Mouse (Mus musculus) forebrain, embryonic 16.5 days (tissue): ENCODE results near the gene Macc1. TPM values are rescaled to one million over a fixed set of nuclear protein-coding genes. Genes with fewer than 3 reads are reported as not detected.

Source experiments
- ATAC-seq: fragments of 200-750 bp; cut with Nextera tagmentation; 2 replicates; pipeline ENCODE4 v1.8.0; 2017; ENCODE audit warnings: mild to moderate bottlenecking, moderate library complexity
- H3K27ac ChIP-seq: fragments of 300-500 bp; sonication (generic); 2 replicates; pipeline ENCODE4 v1.5.1; 2014; ENCODE audit warnings: low read length, control low read depth
- H3K27me3 ChIP-seq: fragments of 300-500 bp; sonication (generic); replicated peaks from 2 replicates; pipeline ENCODE4 v1.6.1; 2014; ENCODE audit warnings: low read length; ENCODE audit not compliant: control insufficient read depth, insufficient read depth
- H3K36me3 ChIP-seq: fragments of 300-500 bp; sonication (generic); 2 replicates; pipeline ENCODE4 v1.6.1; 2014; ENCODE audit not compliant: control insufficient read depth, insufficient read depth
- H3K4me1 ChIP-seq: fragments of 300-500 bp; sonication (generic); replicated peaks from 2 replicates; pipeline ENCODE4 v1.6.1; 2014; ENCODE audit warnings: low read length; ENCODE audit not compliant: control insufficient read depth, insufficient read depth
- H3K4me2 ChIP-seq: fragments of 300-500 bp; sonication (generic); 2 replicates; pipeline ENCODE4 v1.6.1; 2014; ENCODE audit warnings: mild to moderate bottlenecking, low read length, control low read depth
- H3K4me3 ChIP-seq: fragments of 300-500 bp; sonication (generic); replicated peaks from 2 replicates; pipeline ENCODE4 v1.5.1; 2014; ENCODE audit warnings: mild to moderate bottlenecking, low read length, control low read depth
- H3K9ac ChIP-seq: fragments of 300-500 bp; sonication (generic); replicated peaks from 2 replicates; pipeline ENCODE4 v1.6.1; 2014; ENCODE audit warnings: low read depth, low read length, control low read depth
- H3K9me3 ChIP-seq: fragments of 300-500 bp; sonication (generic); 2 replicates; pipeline ENCODE4 v1.6.1; 2016; ENCODE audit warnings: low read length; ENCODE audit not compliant: control insufficient read depth
- WGBS: fragments of 180-500 bp; shearing (Covaris S2); extraction: QIAGEN DNeasy Blood & Tissue Kit; methylation state at CpG from one replicate; pipeline ENCODE4 v1.1.7; 2014; 5-methylcytosine and 5-hydroxymethylcytosine counted together
- polyA plus RNA-seq: library from polyadenylated mRNA; unstranded; fragments of >200 nt; fragmentation: Nextera tagmentation; extraction: Ambion mirVana; gene quantifications from 2 replicates; pipeline ENCODE4 v1.2.1, GENCODE M21; 2015

Gene Macc1
- polyA plus RNA-seq, 1 experiment from 2014 or later = not detected

GRCm38 (mm10) chr12:119376879-119377278 is 62.8 kb downstream of the Macc1 start:
- Histone ChIP-seq H3K9ac (no peak overlapping the region), H3K9me3 (no peaks in the 10 kb centered on the region), H3K4me1 (no peaks in the 10 kb centered on the region), H3K27ac (no peak overlapping the region), H3K36me3 (no peaks in the 10 kb centered on the region), H3K4me3 (no peak overlapping the region), H3K27me3 (no peaks in the 10 kb centered on the region), H3K4me2 (no peak overlapping the region)
- ATAC-seq = no peak

- H3K9me3 ChIP-seq = no peaks in the 10 kb centered on the region
- no peak for ATAC-seq
- H3K4me3 ChIP-seq = no peak overlapping the region
- no peaks in the 10 kb centered on the region for H3K27me3 ChIP-seq
- no peaks in the 10 kb centered on the region for H3K36me3 ChIP-seq
- no peak overlapping the region for H3K27ac ChIP-seq
- H3K4me1 ChIP-seq = no peaks in the 10 kb centered on the region
- 76% methylated on average over 1 of the region's 1 CpGs for WGBS
- H3K9ac ChIP-seq = no peak overlapping the region
- H3K4me2 ChIP-seq = no peak overlapping the region
These were observed 67.8 kb downstream of the Macc1 start for GRCm38 (mm10) chr12:119381839-119382238.

- Histone ChIP-seq H3K27me3 (no peaks in the 10 kb centered on the region), H3K9ac (no peak overlapping the region), H3K36me3 (no peaks in the 10 kb centered on the region), H3K9me3 (no peaks in the 10 kb centered on the region), H3K4me3 (no peak overlapping the region), H3K4me1 (no peaks in the 10 kb centered on the region), H3K4me2 (no peak overlapping the region), H3K27ac (no peak overlapping the region)
- no peak for ATAC-seq
These were observed 72.2 kb downstream of the Macc1 start for GRCm38 (mm10) chr12:119386243-119386642.

GRCm38 (mm10) chr12:119386650-119387049 is 72.6 kb downstream of the Macc1 start:
- Histone ChIP-seq H3K36me3 (no peaks in the 10 kb centered on the region), H3K9ac (no peak overlapping the region), H3K9me3 (no peaks in the 10 kb centered on the region), H3K27me3 (no peaks in the 10 kb centered on the region), H3K4me3 (no peak overlapping the region), H3K27ac (no peak overlapping the region), H3K4me1 (no peaks in the 10 kb centered on the region), H3K4me2 (no peak overlapping the region)
- no peak for ATAC-seq
- 78% methylated on average over 2 of the region's 2 CpGs for WGBS

- WGBS = 83% methylated on average over 2 of the region's 2 CpGs
These were observed 73.9 kb downstream of the Macc1 start for GRCm38 (mm10) chr12:119387925-119388324.

GRCm38 (mm10) chr12:119390192-119390684 is 76.2 kb downstream of the Macc1 start:
- 70% methylated on average over 3 of the region's 3 CpGs for WGBS
- Histone ChIP-seq H3K4me3 (no peak overlapping the region), H3K9ac (no peak overlapping the region), H3K4me2 (no peak overlapping the region), H3K4me1 (no peaks in the 10 kb centered on the region), H3K27ac (no peak overlapping the region), H3K9me3 (no peaks in the 10 kb centered on the region), H3K27me3 (no peaks in the 10 kb centered on the region), H3K36me3 (no peaks in the 10 kb centered on the region)
- no peak for ATAC-seq

More at GRCm38 (mm10) chr12:119387925-119388324, 73.9 kb downstream of the Macc1 start:
- no peaks in the 10 kb centered on the region for H3K4me1 ChIP-seq
- no peaks in the 10 kb centered on the region for H3K27me3 ChIP-seq
- no peak overlapping the region for H3K4me3 ChIP-seq
- no peaks in the 10 kb centered on the region for H3K36me3 ChIP-seq
- H3K9ac ChIP-seq = no peak overlapping the region
- ATAC-seq = no peak
- no peak overlapping the region for H3K4me2 ChIP-seq
- no peaks in the 10 kb centered on the region for H3K9me3 ChIP-seq
- no peak overlapping the region for H3K27ac ChIP-seq

GRCm38 (mm10) chr12:119398046-119398659 is 84.1 kb downstream of the Macc1 start:
- H3K27me3 ChIP-seq = no peaks in the 10 kb centered on the region
- WGBS = 87% methylated on average over 2 of the region's 2 CpGs
- no peaks in the 10 kb centered on the region for H3K4me1 ChIP-seq
- H3K4me3 ChIP-seq = no peak overlapping the region
- no peak overlapping the region for H3K4me2 ChIP-seq
- no peaks in the 10 kb centered on the region for H3K9me3 ChIP-seq
- ATAC-seq = no peak
- no peaks in the 10 kb centered on the region for H3K36me3 ChIP-seq
- no peak overlapping the region for H3K27ac ChIP-seq
- H3K9ac ChIP-seq = no peak overlapping the region

GRCm38 (mm10) chr12:119402273-119402672 is 88.2 kb downstream of the Macc1 start:
- no peak overlapping the region for H3K9ac ChIP-seq
- H3K4me2 ChIP-seq = no peak overlapping the region
- no peak overlapping the region for H3K4me3 ChIP-seq
- no peak overlapping the region for H3K27ac ChIP-seq
- no peak for ATAC-seq
- H3K4me1 ChIP-seq = no peaks in the 10 kb centered on the region
- H3K9me3 ChIP-seq = no peaks in the 10 kb centered on the region
- no peaks in the 10 kb centered on the region for H3K27me3 ChIP-seq
- WGBS = 96% methylated on average over 1 of the region's 1 CpGs
- H3K36me3 ChIP-seq = no peaks in the 10 kb centered on the region

GRCm38 (mm10) chr12:119402796-119403195 is 88.7 kb downstream of the Macc1 start:
- H3K4me2 ChIP-seq = no peak overlapping the region
- H3K36me3 ChIP-seq = no peaks in the 10 kb centered on the region
- no peak overlapping the region for H3K4me3 ChIP-seq
- no peaks in the 10 kb centered on the region for H3K9me3 ChIP-seq
- WGBS = 35% methylated on average over 3 of the region's 3 CpGs
- ATAC-seq = no peak
- H3K27ac ChIP-seq = no peak overlapping the region
- no peaks in the 10 kb centered on the region for H3K27me3 ChIP-seq
- no peak overlapping the region for H3K9ac ChIP-seq
- no peaks in the 10 kb centered on the region for H3K4me1 ChIP-seq

GRCm38 (mm10) chr12:119404810-119405209 is 90.7 kb downstream of the Macc1 start:
- no peak for ATAC-seq
- H3K4me3 ChIP-seq = no peak overlapping the region
- no peaks in the 10 kb centered on the region for H3K4me1 ChIP-seq
- no peak overlapping the region for H3K4me2 ChIP-seq
- H3K9ac ChIP-seq = no peak overlapping the region
- no peaks in the 10 kb centered on the region for H3K9me3 ChIP-seq
- 66% methylated on average over 1 of the region's 1 CpGs for WGBS
- H3K27ac ChIP-seq = no peak overlapping the region
- H3K36me3 ChIP-seq = no peaks in the 10 kb centered on the region
- H3K27me3 ChIP-seq = no peaks in the 10 kb centered on the region
